Mouse (Mus musculus): ENCODE results near the gene Zfp148.

- no peak for TF ChIP-seq CTCF (IDR thresholded peaks at IDR 0.05; ENCODE audit: control insufficient read depth, insufficient read depth, insufficient read length)
- TF ChIP-seq USF1 (IDR thresholded peaks at IDR 0.05; ENCODE audit: low read depth) = no peak
- no peak for TF ChIP-seq CEBPB (IDR thresholded peaks at IDR 0.05; ENCODE audit: low read depth)
- TF ChIP-seq MYOD1 (IDR thresholded peaks at IDR 0.05; ENCODE audit: control insufficient read depth, insufficient read length, low read depth) = no peak
- no peak for TF ChIP-seq MAX (IDR thresholded peaks at IDR 0.05)
Observed at GRCm38 (mm10) chr16:33494374-33494773, 113.7 kb downstream of the Zfp148 start.
